In the genomic region with DNA sequence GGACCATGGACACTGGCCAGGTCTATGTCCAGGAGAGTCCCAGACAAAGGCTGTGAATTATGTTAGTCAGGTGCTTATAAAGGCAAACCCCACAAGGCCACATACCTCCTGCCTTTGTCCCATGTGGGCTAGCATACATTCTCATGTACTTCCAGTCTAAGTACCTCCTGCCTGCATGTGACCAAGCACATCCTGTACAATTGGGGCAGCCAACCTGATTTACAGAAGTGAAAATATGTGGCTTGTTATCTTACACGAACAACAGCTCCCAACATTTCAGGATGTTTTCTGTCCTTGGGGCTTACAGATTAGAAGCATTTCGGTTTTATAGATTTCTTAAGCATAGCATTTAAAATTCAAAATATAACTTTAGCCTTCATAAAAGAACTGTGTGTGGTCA, we compare ENCODE assay signal across 22 mouse cellular contexts. TPM values are rescaled to one million over a fixed set of nuclear protein-coding genes. Genes with fewer than 3 reads are reported as not detected.
DNase-seq lines count a peak whose midpoint lies in the region; ATAC-seq and TF ChIP-seq lines count a peak whose summit lies in the region.
"Had no signal": no experiment of that assay in that cellular context is flagged by ENCODE, and none has a peak within 500 bp of the region (broad histone marks: within the 10 kb centered on the region; RNA-seq: fewer than 3 reads in every experiment).

No protein-coding gene starts in this region.

- no peaks in the 10 kb centered on the region for H3K27me3 ChIP-seq in MEL (ENCODE audit: control insufficient read depth in 1 of 2, insufficient read depth in 2 of 2, low read length in 2 of 2)
- H3K27me3 ChIP-seq in liver, embryonic 12.5 days (replicated peaks) = no peaks in the 10 kb centered on the region
- H3K27me3 ChIP-seq: embryonic facial prominence, embryonic 13.5 days had no signal

- H3K79me2 ChIP-seq in MEL (ENCODE audit: control insufficient read depth, insufficient read depth, low read length, poor library complexity) = peaks cover 3% of the 10 kb centered on the region

- peak; percentile 12; the same call in 1 of the 2 replicates for ATAC-seq in liver, embryonic 12.5 days
- peak; percentile 70 for ATAC-seq in megakaryocyte-erythroid progenitor cell, adult 5-6 weeks (replicated peaks; ENCODE audit: low FRiP score, low TSS enrichment, poor library complexity, severe bottlenecking)
- ATAC-seq: hindbrain, embryonic 16.5 days; midbrain, embryonic 16.5 days had no signal

- no peak for TF ChIP-seq CTCF in MEL (IDR thresholded peaks at IDR 0.05 in 2 of 3, conservative IDR thresholded peaks at IDR 0.05 in 1 of 3; ENCODE audit: control insufficient read depth in 1 of 3, insufficient read depth in 1 of 3, low read depth in 2 of 3, low read length in 3 of 3, poor library complexity in 1 of 3, severe bottlenecking in 1 of 3)
- TF ChIP-seq CTCF in left cerebral cortex, adult 2 months (IDR thresholded peaks at IDR 0.05) = no peak

- peak overlapping the region; percentile 35; the same call in 1 of the 2 replicates for H3K27ac ChIP-seq in MEL (ENCODE audit: control insufficient read depth, low read depth, low read length)
- H3K27ac ChIP-seq in liver, embryonic 12.5 days = peak overlapping the region; percentile 80
- H3K27ac ChIP-seq in left cerebral cortex, adult 2 months = no peak overlapping the region
- H3K27ac ChIP-seq: embryonic facial prominence, embryonic 13.5 days; heart, embryonic 10.5 days; limb, embryonic 10.5 days; stomach, postnatal 0 days had no signal

- H3K4me1 ChIP-seq in MEL (ENCODE audit: control insufficient read depth in 1 of 2, insufficient read depth in 2 of 2, low read length in 2 of 2) = peaks cover 24 to 33% of the 10 kb centered on the region in 2 experiments
- H3K4me1 ChIP-seq in liver, embryonic 12.5 days = peaks cover 54% of the 10 kb centered on the region
- H3K4me1 ChIP-seq: embryonic facial prominence, embryonic 13.5 days; heart, embryonic 10.5 days; limb, embryonic 10.5 days had no signal

- H3K9ac ChIP-seq in MEL (ENCODE audit: control insufficient read depth, low read depth, low read length, poor library complexity, severe bottlenecking) = no peak overlapping the region
- H3K9ac ChIP-seq in liver, embryonic 12.5 days = no peak overlapping the region; the same call in 1 of the 2 replicates
- H3K9ac ChIP-seq: embryonic facial prominence, embryonic 13.5 days had no signal

- H3K4me3 ChIP-seq in MEL (ENCODE audit: control insufficient read depth in 1 of 2, insufficient read depth in 1 of 2, low read depth in 2 of 2, low read length in 2 of 2) = no peak overlapping the region
- H3K4me3 ChIP-seq in liver, embryonic 12.5 days = no peak overlapping the region
- H3K4me3 ChIP-seq in left cerebral cortex, adult 2 months = no peak overlapping the region
- H3K4me3 ChIP-seq: embryonic facial prominence, embryonic 13.5 days; heart, embryonic 10.5 days; limb, embryonic 10.5 days had no signal

- no peak for TF ChIP-seq EP300 in MEL (IDR thresholded peaks at IDR 0.05; ENCODE audit: low read depth in 1 of 2, low read length in 2 of 2)

- TF ChIP-seq POLR2A in MEL (IDR thresholded peaks at IDR 0.05; ENCODE audit: control insufficient read depth in 1 of 2, insufficient read depth in 1 of 2, low read depth in 1 of 2, low read length in 2 of 2, poor library complexity in 1 of 2) = no peak

- WGBS in liver, embryonic 12.5 days (ENCODE audit: insufficient replicate concordance) = 24% methylated on average over 2 of the region's 2 CpGs

- intact Hi-C loops in left cerebral cortex, adult 2 months (cut with DNase I) = no loop called here

- no peaks in the 10 kb centered on the region for H3K9me3 ChIP-seq in MEL (replicated peaks; ENCODE audit: insufficient read depth, low read length)
- no peaks in the 10 kb centered on the region for H3K9me3 ChIP-seq in liver, embryonic 12.5 days (replicated peaks)
- H3K9me3 ChIP-seq: embryonic facial prominence, embryonic 13.5 days; heart, embryonic 10.5 days; limb, embryonic 10.5 days had no signal

- no peak for TF ChIP-seq RAD21 in MEL (IDR thresholded peaks at IDR 0.05; ENCODE audit: low read depth, low read length)

- peaks cover 0 to 41% of the 10 kb centered on the region in 2 experiments; a peak in 2 of 4 replicates for H3K36me3 ChIP-seq in MEL (ENCODE audit: control insufficient read depth in 1 of 2, insufficient read depth in 2 of 2, low read length in 2 of 2)
- no peaks in the 10 kb centered on the region for H3K36me3 ChIP-seq in liver, embryonic 12.5 days
- H3K36me3 ChIP-seq: limb, embryonic 10.5 days had no signal

- H3K4me2 ChIP-seq in liver, embryonic 12.5 days = no peak overlapping the region
- H3K4me2 ChIP-seq: embryonic facial prominence, embryonic 13.5 days had no signal

- DNase-seq in B cell, adult 2 months = peak; percentile 31 to 42
- peak; percentile 32 for DNase-seq in MEL (ENCODE audit: low read depth, low spot score)
- DNase-seq in frontal cortex, postnatal 14 days (ENCODE audit: low spot score in 2 of 2) = no peak
- no peak for DNase-seq in left cerebral cortex, adult 2 months (ENCODE audit: extremely low spot score in 1 of 2, low spot score in 2 of 2)
- no peak for DNase-seq in cerebellum, postnatal 4 days (ENCODE audit: low spot score in 2 of 2)
- DNase-seq: adrenal gland, postnatal 10 days; cerebellum, adult 11-12 months; gastrocnemius, postnatal 14 days; heart, postnatal 14 days; kidney, adult 18-20 months; layer of hippocampus, postnatal 36 days; lung, adult 2 months; lung, postnatal 4 days; right cerebral cortex, adult 18-20 months had no signal

TF ChIP-seq in MEL, 35 proteins besides CTCF, POLR2A, EP300 and RAD21:
- TF ChIP-seq TBP (IDR thresholded peaks at IDR 0.05; ENCODE audit: low read depth, low read length) (no peak), ZMIZ1 (IDR thresholded peaks at IDR 0.05; ENCODE audit: low read depth, low read length) (no peak), TAL1 (IDR thresholded peaks at IDR 0.05; ENCODE audit: low read length) (no peak), USF1 (IDR thresholded peaks at IDR 0.05; ENCODE audit: low read depth, low read length) (no peak; the same call in 1 of the 2 replicates), MYB (IDR thresholded peaks at IDR 0.05; ENCODE audit: low read depth, low read length) (no peak), CHD2 (IDR thresholded peaks at IDR 0.05; ENCODE audit: low read length) (no peak), UBTF (IDR thresholded peaks at IDR 0.05; ENCODE audit: borderline replicate concordance, insufficient read depth, low read depth, low read length) (no peak), HCFC1 (IDR thresholded peaks at IDR 0.05; ENCODE audit: low read depth, low read length) (no peak), MAZ (IDR thresholded peaks at IDR 0.05; ENCODE audit: low read depth, low read length) (no peak), ZKSCAN1 (IDR thresholded peaks at IDR 0.05; ENCODE audit: low read depth, low read length) (no peak), MXI1 (IDR thresholded peaks at IDR 0.05; ENCODE audit: low read depth, low read length) (no peak), MAFK (IDR thresholded peaks at IDR 0.05; ENCODE audit: borderline replicate concordance, low read depth, low read length) (no peak), GABPA (IDR thresholded peaks at IDR 0.05; ENCODE audit: low read depth, low read length) (no peak), RCOR1 (IDR thresholded peaks at IDR 0.05; ENCODE audit: low read depth, low read length) (no peak), BHLHE40 (IDR thresholded peaks at IDR 0.05; ENCODE audit: borderline replicate concordance, low read depth, low read length) (no peak), ELF1 (IDR thresholded peaks at IDR 0.05; ENCODE audit: low read depth, low read length) (no peak)

RNA-seq across cellular contexts. Expression of gene Chac2, which starts 13.9 kb away (rescaled TPM):
- 11.1 and 16.1 TPM in 2 replicates for total RNA-seq in MEL (2012; rRNA removed)
- 10 to 100 TPM in 1 of 2 experiments, not detected in 1; 10.8 TPM for polyA plus RNA-seq in MEL (2012; ENCODE audit: insufficient read depth in 1 of 2, insufficient read length in 2 of 2, low read depth in 1 of 2, low replicate concordance in 2 of 2, missing spikeins in 1 of 2)
- polyA plus RNA-seq in liver, embryonic 12.5 days (2016; fragmentation: Nextera tagmentation; extraction: Ambion mirVana) = 63.5 and 66.3 TPM in 2 replicates
- total RNA-seq in megakaryocyte-erythroid progenitor cell, adult 5-6 weeks (2014; fragmentation: Nextera tagmentation) = 12.4 and 15.8 TPM in 2 replicates
- total RNA-seq in megakaryocyte-erythroid progenitor cell, adult 5-6 weeks (2017) = 42.7 and 57.7 TPM in 2 replicates
- 10 to 100 TPM; 14.6 to 15.4 TPM for total RNA-seq in left cerebral cortex, adult 2 months (2021)

RNA-seq across cellular contexts. Expression of gene Erlec1, which starts 45.9 kb away (rescaled TPM):
- 6.7 and 7.4 TPM in 2 replicates for total RNA-seq in MEL (2012; rRNA removed)
- polyA plus RNA-seq in MEL (2012; ENCODE audit: insufficient read depth in 1 of 2, insufficient read length in 2 of 2, low read depth in 1 of 2, low replicate concordance in 2 of 2, missing spikeins in 1 of 2) = 10 to 100 TPM in 1 of 2 experiments, not detected in 1; 22.3 TPM
- 5.0 and 6.3 TPM in 2 replicates for polyA plus RNA-seq in liver, embryonic 12.5 days (2016; fragmentation: Nextera tagmentation; extraction: Ambion mirVana)
- 13.6 and 27.0 TPM in 2 replicates for total RNA-seq in megakaryocyte-erythroid progenitor cell, adult 5-6 weeks (2014; fragmentation: Nextera tagmentation)
- total RNA-seq in megakaryocyte-erythroid progenitor cell, adult 5-6 weeks (2017) = 15.9 and 22.5 TPM in 2 replicates
- total RNA-seq in left cerebral cortex, adult 2 months (2021) = 10 to 100 TPM; 58.6 to 59.4 TPM

Comparison
In these comparisons a context has a peak if more than half of its experiments do, and no peak if none do; other contexts are left out.
1. DNase-seq: peak in B cell, adult 2 months (2 of 2) and MEL (single experiment); none in frontal cortex, postnatal 14 days (0 of 2), left cerebral cortex, adult 2 months (0 of 2) and cerebellum, postnatal 4 days (0 of 2).